Mouse (Mus musculus) heart, embryonic 14.5 days (tissue): ENCODE results near the gene Cavin4. TPM values are rescaled to one million over a fixed set of nuclear protein-coding genes. Genes with fewer than 3 reads are reported as not detected.

ENCODE experiments used
- ATAC-seq: fragments of 200-750 bp; cut with Nextera tagmentation; 2 replicates; pipeline ENCODE4 v1.8.0; 2017; ENCODE audit warnings: low read depth, moderate TSS enrichment; ENCODE audit not compliant: insufficient number of reproducible peaks, insufficient read depth, low FRiP score
- H3K27ac ChIP-seq, 2 experiments: fragments of 200-500 bp in 1 of 2; fragments of 300-500 bp in 1 of 2; sonication (generic) in 1 of 2; replicated peaks in 1 of 2; 2 replicates each; pipeline ENCODE4 v1.5.1; 2012 to 2014; ENCODE audit warnings: low read depth in 2 of 2, low read length in 2 of 2, control low read depth in 1 of 2, mild to moderate bottlenecking in 1 of 2, mixed read lengths in 1 of 2; ENCODE audit not compliant: control insufficient read depth in 1 of 2, insufficient read depth in 1 of 2
- H3K27me3 ChIP-seq: fragments of 300-500 bp; sonication (generic); 2 replicates; pipeline ENCODE4 v1.6.1; 2014; ENCODE audit warnings: mild to moderate bottlenecking, low read length, control low read depth; ENCODE audit not compliant: control insufficient read depth, insufficient read depth
- H3K36me3 ChIP-seq: fragments of 300-500 bp; sonication (generic); 2 replicates; pipeline ENCODE4 v1.6.1; 2014; ENCODE audit warnings: mild to moderate bottlenecking, control low read depth, low read length, mixed read lengths; ENCODE audit not compliant: control insufficient read depth, insufficient read depth
- H3K4me1 ChIP-seq, 2 experiments: fragments of 200-500 bp in 1 of 2; fragments of 300-500 bp in 1 of 2; sonication (generic) in 1 of 2; 2 replicates each; pipeline ENCODE4 v1.6.1; 2012 to 2014; ENCODE audit warnings: low read length in 2 of 2, control low read depth in 1 of 2, mixed read lengths in 1 of 2; ENCODE audit not compliant: control insufficient read depth in 2 of 2, insufficient read depth in 2 of 2
- H3K4me2 ChIP-seq: fragments of 300-500 bp; sonication (generic); 2 replicates; pipeline ENCODE4 v1.6.1; 2014; ENCODE audit warnings: mild to moderate bottlenecking, low read length
- H3K4me3 ChIP-seq, 2 experiments: fragments of 200-500 bp in 1 of 2; fragments of 300-500 bp in 1 of 2; sonication (generic) in 1 of 2; 2 replicates each; pipeline ENCODE4 v1.5.1; 2012 to 2014; ENCODE audit warnings: low read length in 2 of 2, mild to moderate bottlenecking in 2 of 2, control low read depth in 1 of 2, low read depth in 1 of 2, moderate library complexity in 1 of 2; ENCODE audit not compliant: control insufficient read depth in 1 of 2, insufficient read depth in 1 of 2
- H3K9ac ChIP-seq: fragments of 300-500 bp; sonication (generic); 2 replicates; pipeline ENCODE4 v1.6.1; 2014; ENCODE audit warnings: mild to moderate bottlenecking, low read length
- H3K9me3 ChIP-seq: fragments of 300-500 bp; sonication (generic); 2 replicates; pipeline ENCODE4 v1.6.1; 2016; ENCODE audit warnings: low read length, control low read depth; ENCODE audit not compliant: control insufficient read depth
- WGBS: fragments of 180-500 bp; shearing (Covaris S2); extraction: QIAGEN DNeasy Blood & Tissue Kit; methylation state at CpG from one replicate; pipeline ENCODE4 v1.1.7; 2014; 5-methylcytosine and 5-hydroxymethylcytosine counted together
- polyA plus RNA-seq: library from polyadenylated mRNA; unstranded; fragments of >200 nt; fragmentation: Nextera tagmentation; extraction: Ambion mirVana; gene quantifications from 2 replicates; pipeline ENCODE4 v1.2.1, GENCODE M21; 2014

Gene Cavin4
- polyA plus RNA-seq: 8.9 and 9.0 TPM in 2 replicates

DNA sequence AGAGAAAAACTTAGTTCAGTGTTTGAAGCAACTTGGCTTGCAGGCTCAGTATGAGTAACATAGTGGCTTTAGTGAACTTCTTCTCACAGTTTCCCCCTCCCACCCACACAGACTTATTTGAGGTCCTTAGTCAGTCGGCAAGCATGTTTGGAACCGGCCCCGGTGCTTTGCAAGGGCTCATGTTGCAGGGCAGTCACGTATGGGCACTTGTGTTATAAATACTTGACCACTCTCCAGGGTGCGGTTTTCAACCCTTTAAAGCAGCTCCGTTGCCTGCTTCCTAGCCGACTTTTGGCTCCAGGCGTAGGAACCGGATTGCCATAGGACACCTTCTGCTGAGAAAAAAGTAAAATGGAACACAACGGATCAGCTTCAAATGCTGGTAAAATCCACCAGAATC lies at the start of gene Cavin4:
Cavin4 (plus strand) TSS at position 244 of the 400 bp plus-strand sequence.
- Histone ChIP-seq H3K36me3 (peaks cover 42% of the 10 kb centered on the region), H3K4me1 (peaks cover 6 to 16% of the 10 kb centered on the region in 2 experiments; a peak in 3 of 4 replicates), H3K9ac (peak within 1 kb of the TSS; percentile 25; the same call in 1 of the 2 replicates), H3K4me2 (peak within 1 kb of the TSS; percentile 25; the same call in 1 of the 2 replicates), H3K27me3 (no peaks in the 10 kb centered on the region), H3K9me3 (no peaks in the 10 kb centered on the region), H3K4me3 (no peak within 1 kb of the TSS), H3K27ac (peak within 1 kb of the TSS; percentile 52 to 70)
- WGBS: 62% methylated on average over 10 of the region's 10 CpGs
- ATAC-seq: peak; percentile 76

DNA sequence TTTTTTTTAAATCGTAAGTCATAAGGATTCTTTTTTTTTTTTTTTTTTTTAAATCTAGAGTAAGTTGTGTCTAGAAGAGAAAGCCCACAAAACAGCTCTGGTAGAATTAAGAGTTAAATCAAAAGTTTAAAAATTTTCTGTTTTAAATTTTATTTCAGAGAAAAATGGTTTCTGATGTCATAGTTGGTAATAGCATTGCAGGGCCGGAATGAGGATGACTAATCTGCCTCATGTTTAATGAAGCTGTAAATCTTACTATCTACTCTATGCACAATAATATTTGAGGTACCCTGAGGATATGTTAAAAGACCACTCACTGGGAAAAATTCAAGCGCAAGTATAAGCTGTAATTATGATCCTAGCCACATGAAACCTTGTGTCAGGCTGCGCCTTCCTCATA lies 47.8 kb upstream of the Cavin4 start:
- 91% methylated on average over 4 of the region's 4 CpGs for WGBS
- Histone ChIP-seq H3K36me3 (peaks cover 17% of the 10 kb centered on the region), H3K4me3 (no peak overlapping the region), H3K4me2 (no peak overlapping the region), H3K9me3 (no peaks in the 10 kb centered on the region), H3K4me1 (peaks cover 0 to 2% of the 10 kb centered on the region in 2 experiments; a peak in 2 of 4 replicates), H3K9ac (no peak overlapping the region), H3K27ac (no peak overlapping the region), H3K27me3 (no peaks in the 10 kb centered on the region)
- ATAC-seq: no peak

DNA sequence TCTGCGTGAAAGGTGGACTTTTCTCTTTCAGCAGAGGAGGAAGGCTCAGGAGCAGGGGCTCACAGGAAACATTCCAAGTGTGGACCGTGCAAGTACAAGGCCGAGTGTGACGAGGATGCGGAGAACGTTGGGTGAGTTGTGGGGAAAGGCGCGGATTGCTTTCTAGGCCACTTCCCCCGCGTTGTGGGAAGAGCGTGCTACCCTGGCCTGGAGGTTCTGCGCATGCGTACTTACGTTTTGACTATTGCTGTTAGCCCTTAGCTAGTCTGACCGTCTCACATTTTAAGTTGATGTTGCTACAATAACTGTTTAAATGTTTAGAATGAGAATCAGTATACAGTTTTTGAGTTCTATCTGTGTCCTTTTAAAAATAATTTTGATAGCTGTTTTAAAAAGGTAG lies 46.1 kb upstream of the Cavin4 start:
- ATAC-seq: no peak
- peaks cover 12% of the 10 kb centered on the region for H3K36me3 ChIP-seq
- no peaks in the 10 kb centered on the region for H3K9me3 ChIP-seq
- H3K9ac ChIP-seq: no peak overlapping the region
- WGBS: 95% methylated on average over 15 of the region's 15 CpGs
- no peaks in the 10 kb centered on the region for H3K27me3 ChIP-seq
- no peak overlapping the region for H3K27ac ChIP-seq
- H3K4me3 ChIP-seq: no peak overlapping the region
- peaks cover 0 to 2% of the 10 kb centered on the region in 2 experiments; a peak in 2 of 4 replicates for H3K4me1 ChIP-seq
- no peak overlapping the region for H3K4me2 ChIP-seq

DNA sequence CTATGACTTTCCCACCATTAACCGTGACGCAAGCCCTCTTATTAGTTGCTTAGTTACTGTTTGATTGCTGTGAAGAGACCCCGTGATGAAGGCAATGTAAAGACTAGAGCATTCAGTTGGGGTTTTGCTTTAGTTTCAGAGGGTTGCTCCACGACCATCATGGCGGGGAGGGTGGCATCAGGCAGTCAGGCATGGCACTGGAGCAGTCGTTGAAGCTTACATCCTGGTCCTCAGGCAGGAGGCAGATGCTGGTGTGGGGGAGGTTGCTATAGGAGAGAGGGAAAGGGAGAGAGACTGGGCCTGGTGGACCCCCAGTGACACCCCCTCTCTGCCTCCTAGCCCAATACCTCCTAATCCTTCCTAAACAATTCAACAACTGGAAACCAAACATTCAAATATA lies 43.2 kb upstream of the Cavin4 start:
- ATAC-seq: no peak
- Histone ChIP-seq H3K27ac (no peak overlapping the region), H3K4me2 (no peak overlapping the region), H3K9me3 (no peaks in the 10 kb centered on the region), H3K27me3 (no peaks in the 10 kb centered on the region), H3K36me3 (peaks cover 12% of the 10 kb centered on the region), H3K9ac (no peak overlapping the region), H3K4me3 (no peak overlapping the region), H3K4me1 (peaks cover 0 to 2% of the 10 kb centered on the region in 2 experiments; a peak in 2 of 4 replicates)
- WGBS: 91% methylated on average over 6 of the region's 6 CpGs

DNA sequence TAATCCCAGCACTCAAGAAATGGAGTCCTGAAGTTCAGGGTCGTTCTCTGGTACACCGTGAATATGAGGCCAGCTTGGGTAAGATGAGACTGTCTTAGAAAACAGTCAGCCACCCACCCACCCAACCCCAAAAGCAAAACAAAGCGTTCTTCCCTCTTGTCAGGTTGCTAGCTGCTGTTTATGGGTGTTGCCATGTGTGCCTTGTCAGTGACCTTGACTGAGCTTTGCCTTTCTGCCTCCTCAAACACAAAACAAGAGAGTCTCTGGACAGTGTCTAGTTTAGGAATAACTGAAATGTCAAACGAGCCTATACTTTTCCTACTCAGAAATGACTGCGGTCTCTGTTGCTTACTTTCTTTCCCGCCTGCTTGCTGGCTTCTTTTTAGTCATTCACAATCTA lies 41.1 kb upstream of the Cavin4 start:
- peaks cover 14% of the 10 kb centered on the region for H3K36me3 ChIP-seq
- H3K27me3 ChIP-seq: no peaks in the 10 kb centered on the region
- no peak overlapping the region for H3K9ac ChIP-seq
- no peak overlapping the region for H3K4me2 ChIP-seq
- no peaks in the 10 kb centered on the region for H3K4me1 ChIP-seq
- H3K4me3 ChIP-seq: no peak overlapping the region
- H3K9me3 ChIP-seq: no peaks in the 10 kb centered on the region
- ATAC-seq: no peak
- H3K27ac ChIP-seq: no peak overlapping the region; a peak in 1 of 4 replicates
- 74% methylated on average over 6 of the region's 6 CpGs for WGBS

DNA sequence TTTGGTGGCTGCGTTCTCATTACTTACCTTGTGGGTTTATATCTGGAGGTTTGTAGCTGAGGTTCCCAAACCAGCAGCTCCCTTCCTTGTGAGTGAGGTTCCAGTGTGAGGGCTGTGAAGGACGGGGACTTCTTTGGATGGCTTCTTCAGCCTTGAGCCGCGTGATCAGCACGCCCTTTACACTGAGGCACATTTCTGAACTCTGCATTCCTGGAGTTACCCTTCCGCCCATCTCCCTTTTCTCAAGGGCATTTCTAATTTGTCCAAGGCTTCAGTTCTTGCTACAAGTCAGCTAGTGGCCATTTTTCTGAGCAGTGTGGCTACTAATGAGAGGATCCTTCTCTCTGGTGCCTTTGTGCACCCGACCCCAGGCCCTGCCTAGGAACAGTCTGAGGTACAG lies 40.4 kb upstream of the Cavin4 start:
- H3K27ac ChIP-seq: no peak overlapping the region
- WGBS: 89% methylated on average over 7 of the region's 7 CpGs
- H3K36me3 ChIP-seq: peaks cover 8% of the 10 kb centered on the region; the same call in 1 of the 2 replicates
- H3K9ac ChIP-seq: no peak overlapping the region
- no peaks in the 10 kb centered on the region for H3K9me3 ChIP-seq
- ATAC-seq: no peak
- no peaks in the 10 kb centered on the region for H3K4me1 ChIP-seq
- no peak overlapping the region for H3K4me2 ChIP-seq
- no peaks in the 10 kb centered on the region for H3K27me3 ChIP-seq
- H3K4me3 ChIP-seq: no peak overlapping the region

DNA sequence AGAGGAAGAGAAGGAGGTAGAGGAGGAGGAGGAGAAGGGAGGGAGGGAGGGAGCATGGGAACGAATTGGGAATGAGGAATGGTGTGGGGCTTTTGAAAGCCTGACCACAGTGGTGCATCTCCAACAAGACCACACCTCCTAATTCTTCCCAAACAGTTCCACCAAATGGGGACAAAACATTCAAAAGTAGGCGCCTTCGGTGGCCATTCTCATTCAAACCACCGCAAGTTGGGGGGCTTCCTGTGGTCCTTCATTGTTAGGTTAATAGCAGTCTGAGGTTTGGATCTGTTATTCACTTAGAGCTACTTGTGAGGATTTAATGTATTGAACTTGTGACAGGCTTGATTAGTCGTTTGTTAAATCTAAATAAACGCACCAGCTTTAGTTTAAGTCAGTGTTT lies 38.4 kb upstream of the Cavin4 start:
- no peaks in the 10 kb centered on the region for H3K4me1 ChIP-seq
- no peaks in the 10 kb centered on the region for H3K9me3 ChIP-seq
- H3K4me2 ChIP-seq: no peak overlapping the region
- H3K4me3 ChIP-seq: no peak overlapping the region
- ATAC-seq: no peak
- no peaks in the 10 kb centered on the region for H3K27me3 ChIP-seq
- no peak overlapping the region for H3K9ac ChIP-seq
- 0 out of 2 replicates have a peak, but pooled peaks cover 10% of the 10 kb centered on the region for H3K36me3 ChIP-seq
- 86% methylated on average over 6 of the region's 6 CpGs for WGBS
- H3K27ac ChIP-seq: no peak overlapping the region

DNA sequence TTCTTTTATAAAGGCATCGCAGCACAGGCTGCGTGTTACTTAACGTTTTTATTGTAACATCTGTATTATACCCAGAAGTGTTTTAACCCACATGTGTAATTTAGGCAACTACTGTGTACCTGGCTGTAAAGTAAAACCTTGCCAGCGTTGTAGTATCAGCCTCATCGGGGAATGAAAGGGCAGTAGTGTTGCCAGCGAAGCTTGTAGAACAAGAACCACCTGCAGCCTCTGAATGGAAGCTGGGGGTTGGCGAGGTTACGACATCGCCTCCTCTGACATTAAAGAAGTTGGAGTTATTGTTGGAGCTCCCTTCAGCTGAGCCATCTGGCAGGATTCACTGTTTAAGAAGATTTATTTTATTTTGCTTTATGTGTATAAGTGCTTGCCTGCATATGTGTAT lies 37.5 kb upstream of the Cavin4 start:
- no peak overlapping the region for H3K9ac ChIP-seq
- H3K4me1 ChIP-seq: no peaks in the 10 kb centered on the region
- H3K27me3 ChIP-seq: no peaks in the 10 kb centered on the region
- H3K4me3 ChIP-seq: no peak overlapping the region
- WGBS: 94% methylated on average over 9 of the region's 9 CpGs
- H3K36me3 ChIP-seq: 0 out of 2 replicates have a peak, but pooled peaks cover 10% of the 10 kb centered on the region
- H3K27ac ChIP-seq: no peak overlapping the region
- no peaks in the 10 kb centered on the region for H3K9me3 ChIP-seq
- ATAC-seq: no peak
- H3K4me2 ChIP-seq: no peak overlapping the region
